Comparison of ENCODE assay signal across 9 mouse cellular contexts in genomic region chr5:30105668-30106300, GRCm38 (mm10). TPM values are rescaled to one million over a fixed set of nuclear protein-coding genes. Genes with fewer than 3 reads are reported as not detected.
DNase-seq lines count a peak whose midpoint lies in the region; ATAC-seq lines count a peak whose summit lies in the region.
"Had no signal": no experiment of that assay in that cellular context is flagged by ENCODE, and none has a peak within 500 bp of the region (broad histone marks: within the 10 kb centered on the region; RNA-seq: fewer than 3 reads in every experiment).

Gene 3110082J24Rik (minus strand): TSS chr5:30106086.

- H3K4me1 ChIP-seq in forebrain, embryonic 15.5 days: peaks cover 58% of the 10 kb centered on the region
- peaks cover 7% of the 10 kb centered on the region for H3K4me1 ChIP-seq in liver, embryonic 16.5 days (ENCODE audit: control insufficient read depth, low read depth, low read length)

- no peaks in the 10 kb centered on the region for H3K27me3 ChIP-seq in forebrain, embryonic 15.5 days
- H3K27me3 ChIP-seq in liver, embryonic 16.5 days (ENCODE audit: control insufficient read depth, insufficient read depth, low read depth, low read length): peaks cover 71% of the 10 kb centered on the region

- H3K9me3 ChIP-seq in forebrain, embryonic 15.5 days: no peaks in the 10 kb centered on the region
- no peaks in the 10 kb centered on the region for H3K9me3 ChIP-seq in liver, embryonic 16.5 days (replicated peaks; ENCODE audit: control insufficient read depth, low read length)

- H3K4me2 ChIP-seq in forebrain, embryonic 15.5 days (replicated peaks): peak within 1 kb of the TSS; percentile 86
- H3K4me2 ChIP-seq in liver, embryonic 16.5 days (ENCODE audit: low read depth, low read length): peak within 1 kb of the TSS; percentile 49

- intact Hi-C loops in left cerebral cortex, postnatal 10 days (cut with DNase I): no loop called here

- peak within 1 kb of the TSS; percentile 84 for H3K27ac ChIP-seq in forebrain, embryonic 15.5 days (replicated peaks)
- H3K27ac ChIP-seq in liver, embryonic 16.5 days (ENCODE audit: low read length): no peak within 1 kb of the TSS
- H3K27ac ChIP-seq: macrophage had no signal

- H3K9ac ChIP-seq in forebrain, embryonic 15.5 days (replicated peaks): peak within 1 kb of the TSS; percentile 71
- H3K9ac ChIP-seq in liver, embryonic 16.5 days (ENCODE audit: low read depth, low read length): no peak within 1 kb of the TSS

- peak within 1 kb of the TSS; percentile 77 for H3K4me3 ChIP-seq in forebrain, embryonic 15.5 days
- H3K4me3 ChIP-seq in liver, embryonic 16.5 days (ENCODE audit: low read depth, low read length): peak within 1 kb of the TSS; percentile 44

- WGBS in forebrain, embryonic 15.5 days: under 1% methylated on average over 29 of the region's 29 CpGs
- 3% methylated on average over 29 of the region's 29 CpGs for WGBS in liver, embryonic 16.5 days (ENCODE audit: insufficient replicate concordance)

- no peaks in the 10 kb centered on the region for H3K36me3 ChIP-seq in forebrain, embryonic 15.5 days
- no peaks in the 10 kb centered on the region for H3K36me3 ChIP-seq in liver, embryonic 16.5 days (ENCODE audit: control insufficient read depth, insufficient read depth)

- DNase-seq in left cerebral cortex, postnatal 10 days (ENCODE audit: extremely low spot score in 1 of 2, low spot score in 2 of 2): peak; percentile 57 to 60
- DNase-seq in left cerebral cortex, adult 18-20 months (ENCODE audit: low spot score in 2 of 2): no peak
- DNase-seq in embryo, embryonic 10.5 days (ENCODE audit: low spot score): peak; percentile 12
- DNase-seq in adrenal gland, adult (ENCODE audit: inconsistent age in 2 of 2, low spot score in 1 of 2): no peak
- no peak for DNase-seq in thymus, postnatal 4 days
- no peak for DNase-seq in urinary bladder, postnatal 10 days (ENCODE audit: low spot score)

- ATAC-seq in forebrain, embryonic 15.5 days (replicated peaks): peak; percentile 74
- ATAC-seq in liver, embryonic 16.5 days (ENCODE audit: low read depth): no peak

RNA-seq across cellular contexts. Expression of gene 3110082J24Rik, which starts in this region (rescaled TPM):
- total RNA-seq in left cerebral cortex, postnatal 10 days (2021): 1 to 10 TPM; 2.1 to 2.2 TPM
- 1 to 10 TPM; 2.0 to 3.5 TPM for total RNA-seq in left cerebral cortex, adult 18-20 months (2021)
- 2.9 and 3.1 TPM in 2 replicates for polyA plus RNA-seq in forebrain, embryonic 15.5 days (2015; fragmentation: Nextera tagmentation; extraction: Ambion mirVana)
- not detected in 2 replicates for polyA plus RNA-seq in liver, embryonic 16.5 days (2015; fragmentation: Nextera tagmentation; extraction: Ambion mirVana)
- polyA plus RNA-seq: macrophage had no signal

Comparison
In these comparisons a context has a peak if more than half of its experiments do, and no peak if none do; other contexts are left out.
1. DNase-seq: peak in left cerebral cortex, postnatal 10 days (2 of 2) and embryo, embryonic 10.5 days (single experiment); none in left cerebral cortex, adult 18-20 months (0 of 2), adrenal gland, adult (0 of 2), thymus, postnatal 4 days (single experiment) and urinary bladder, postnatal 10 days (single experiment).